Mouse (Mus musculus): ENCODE measurements around the gene Ky.

DNA sequence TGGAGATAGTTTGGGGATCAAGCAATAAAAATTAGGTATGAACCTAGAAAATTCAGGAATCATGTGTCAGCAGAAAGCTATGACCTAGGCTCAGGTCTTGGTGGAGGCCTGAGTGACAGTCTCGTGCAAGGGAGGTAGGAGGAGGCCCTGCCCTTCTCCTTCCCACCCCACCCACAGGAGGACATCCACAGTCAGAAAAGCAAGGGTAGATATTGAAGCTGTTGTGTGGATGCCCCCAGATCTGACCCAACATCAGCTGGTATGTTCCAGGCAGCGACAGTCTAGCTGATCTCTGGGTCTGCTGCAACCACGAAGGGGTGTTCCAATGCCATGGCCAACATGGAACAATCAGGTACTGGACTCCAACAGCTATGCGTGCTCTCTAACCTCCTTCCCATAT lies 10.3 kb upstream of the Ky start:
- TF ChIP-seq CTCF (IDR thresholded peaks at IDR 0.05; ENCODE audit: low read depth) (no peak), EP300 (optimal IDR thresholded peaks at IDR 0.05) (no peak)
